Mouse (Mus musculus): Measurements from ENCODE around the gene Txnrd1. TPM values are rescaled to one million over a fixed set of nuclear protein-coding genes. Genes with fewer than 3 reads are reported as not detected.

Txnrd1 gene
- 112 and 113 TPM in 2 replicates for polyA plus RNA-seq (2015; fragmentation: Nextera tagmentation; extraction: Ambion mirVana)

- Histone ChIP-seq H3K36me3 (ENCODE audit: insufficient read depth, low read length) (no peaks in the 10 kb centered on the region), H3K27ac (ENCODE audit: low read length) (no peak within 1 kb of the TSS), H3K27me3 (ENCODE audit: insufficient read depth, low read length) (no peaks in the 10 kb centered on the region), H3K9me3 (ENCODE audit: low read length) (peaks cover 3% of the 10 kb centered on the region; the same call in 1 of the 2 replicates), H3K4me1 (ENCODE audit: insufficient read depth, low read length) (peaks cover 8% of the 10 kb centered on the region; the same call in 1 of the 2 replicates), H3K4me2 (replicated peaks; ENCODE audit: low read depth, low read length) (no peak within 1 kb of the TSS), H3K9ac (replicated peaks; ENCODE audit: low read length) (no peak within 1 kb of the TSS), H3K4me3 (ENCODE audit: low read length) (no peak within 1 kb of the TSS)
- 21% methylated on average over 9 of the region's 9 CpGs for WGBS
- no peak for ATAC-seq (ENCODE audit: low FRiP score, low TSS enrichment)
These were observed at the start of gene Txnrd1 for GRCm38 (mm10) chr10:82833926-82834325. Txnrd1 (plus strand) TSS chr10:82833951.

GRCm38 (mm10) chr10:82789181-82789580 lies 44.6 kb upstream of the Txnrd1 start:
- no peak overlapping the region for H3K4me3 ChIP-seq (ENCODE audit: low read length)
- H3K4me2 ChIP-seq (replicated peaks; ENCODE audit: low read depth, low read length) = no peak overlapping the region
- no peak overlapping the region for H3K9ac ChIP-seq (replicated peaks; ENCODE audit: low read length)
- no peaks in the 10 kb centered on the region for H3K27me3 ChIP-seq (ENCODE audit: insufficient read depth, low read length)
- no peaks in the 10 kb centered on the region for H3K9me3 ChIP-seq (ENCODE audit: low read length)
- no peak for ATAC-seq (ENCODE audit: low FRiP score, low TSS enrichment)
- H3K4me1 ChIP-seq (ENCODE audit: insufficient read depth, low read length) = no peaks in the 10 kb centered on the region
- H3K36me3 ChIP-seq (ENCODE audit: insufficient read depth, low read length) = no peaks in the 10 kb centered on the region
- H3K27ac ChIP-seq (ENCODE audit: low read length) = no peak overlapping the region

GRCm38 (mm10) chr10:82790504-82790903 lies 43.2 kb upstream of the Txnrd1 start:
- no peak overlapping the region for H3K4me2 ChIP-seq (replicated peaks; ENCODE audit: low read depth, low read length)
- no peak overlapping the region for H3K27ac ChIP-seq (ENCODE audit: low read length)
- no peaks in the 10 kb centered on the region for H3K27me3 ChIP-seq (ENCODE audit: insufficient read depth, low read length)
- no peak overlapping the region for H3K4me3 ChIP-seq (ENCODE audit: low read length)
- no peak overlapping the region for H3K9ac ChIP-seq (replicated peaks; ENCODE audit: low read length)
- H3K36me3 ChIP-seq (ENCODE audit: insufficient read depth, low read length) = no peaks in the 10 kb centered on the region
- no peaks in the 10 kb centered on the region for H3K9me3 ChIP-seq (ENCODE audit: low read length)
- peaks cover 7% of the 10 kb centered on the region for H3K4me1 ChIP-seq (ENCODE audit: insufficient read depth, low read length)
- ATAC-seq (ENCODE audit: low FRiP score, low TSS enrichment) = no peak
- WGBS = 91% methylated on average over 5 of the region's 5 CpGs

DNA sequence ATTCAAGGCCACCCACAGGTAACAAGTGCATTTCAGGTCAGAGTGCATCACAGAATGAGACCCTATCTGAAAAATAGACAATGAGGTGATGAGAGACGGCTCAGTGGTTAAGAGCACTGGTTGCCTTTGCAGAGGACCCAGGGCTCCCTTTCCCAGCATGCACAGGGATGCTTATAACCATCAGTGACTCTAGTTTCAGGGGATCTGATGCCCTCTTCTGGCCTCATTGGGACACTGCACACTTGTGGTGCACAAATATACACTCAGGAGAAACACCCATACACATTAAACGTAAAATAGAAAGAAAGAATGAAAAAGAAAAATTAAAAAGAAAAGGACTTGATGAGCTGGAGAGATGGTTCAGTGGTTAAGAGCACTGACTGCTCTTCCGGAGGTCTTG lies 42.0 kb upstream of the Txnrd1 start:
- H3K4me3 ChIP-seq (ENCODE audit: low read length) = no peak overlapping the region
- 94% methylated on average over 3 of the region's 3 CpGs for whole genome bisulfite sequencing
- no peak overlapping the region for H3K27ac ChIP-seq (ENCODE audit: low read length)
- no peaks in the 10 kb centered on the region for H3K9me3 ChIP-seq (ENCODE audit: low read length)
- no peaks in the 10 kb centered on the region for H3K36me3 ChIP-seq (ENCODE audit: insufficient read depth, low read length)
- no peak for ATAC-seq (ENCODE audit: low FRiP score, low TSS enrichment)
- peaks cover 18% of the 10 kb centered on the region for H3K4me1 ChIP-seq (ENCODE audit: insufficient read depth, low read length)
- no peak overlapping the region for H3K9ac ChIP-seq (replicated peaks; ENCODE audit: low read length)
- H3K4me2 ChIP-seq (replicated peaks; ENCODE audit: low read depth, low read length) = no peak overlapping the region
- no peaks in the 10 kb centered on the region for H3K27me3 ChIP-seq (ENCODE audit: insufficient read depth, low read length)

DNA sequence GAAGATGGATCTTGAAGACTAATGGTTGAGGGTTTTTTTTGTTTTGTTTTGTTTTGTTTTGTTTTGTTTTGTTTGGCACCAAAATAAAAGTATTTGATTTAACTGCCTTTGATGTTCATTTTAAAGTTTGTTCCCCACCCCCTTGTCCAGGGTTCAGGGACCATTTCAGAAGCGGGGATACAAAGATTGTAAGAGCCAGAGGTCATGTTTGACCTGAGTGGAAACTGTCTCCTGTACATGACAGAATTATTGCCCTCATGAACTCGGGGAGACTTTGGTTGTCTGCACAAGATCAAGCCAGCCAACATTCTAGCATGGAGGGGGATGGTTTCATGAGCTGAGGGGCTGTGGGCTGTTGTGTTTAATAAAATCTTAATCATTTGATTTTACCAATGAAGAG lies 41.4 kb upstream of the Txnrd1 start:
- H3K9ac ChIP-seq (replicated peaks; ENCODE audit: low read length) = no peak overlapping the region
- no peak overlapping the region for H3K4me3 ChIP-seq (ENCODE audit: low read length)
- H3K27me3 ChIP-seq (ENCODE audit: insufficient read depth, low read length) = no peaks in the 10 kb centered on the region
- H3K9me3 ChIP-seq (ENCODE audit: low read length) = no peaks in the 10 kb centered on the region
- no peak for ATAC-seq (ENCODE audit: low FRiP score, low TSS enrichment)
- H3K36me3 ChIP-seq (ENCODE audit: insufficient read depth, low read length) = no peaks in the 10 kb centered on the region
- H3K4me1 ChIP-seq (ENCODE audit: insufficient read depth, low read length) = peaks cover 19% of the 10 kb centered on the region
- 47% methylated on average over 2 of the region's 2 CpGs for WGBS
- no peak overlapping the region for H3K27ac ChIP-seq (ENCODE audit: low read length)
- H3K4me2 ChIP-seq (replicated peaks; ENCODE audit: low read depth, low read length) = no peak overlapping the region

GRCm38 (mm10) chr10:82795071-82795731 lies 38.5 kb upstream of the Txnrd1 start:
- Histone ChIP-seq H3K27ac (ENCODE audit: low read length) (0 out of 2 replicates have a peak overlapping the region, but pooled peaks have one; percentile 32), H3K9me3 (ENCODE audit: low read length) (no peaks in the 10 kb centered on the region), H3K9ac (replicated peaks; ENCODE audit: low read length) (peak overlapping the region; percentile 28), H3K4me3 (ENCODE audit: low read length) (0 out of 2 replicates have a peak overlapping the region, but pooled peaks have one; percentile 1), H3K27me3 (ENCODE audit: insufficient read depth, low read length) (no peaks in the 10 kb centered on the region), H3K36me3 (ENCODE audit: insufficient read depth, low read length) (no peaks in the 10 kb centered on the region), H3K4me1 (ENCODE audit: insufficient read depth, low read length) (peaks cover 19% of the 10 kb centered on the region), H3K4me2 (replicated peaks; ENCODE audit: low read depth, low read length) (peak overlapping the region; percentile 47)
- peak; percentile 79 for ATAC-seq (ENCODE audit: low FRiP score, low TSS enrichment)
- 28% methylated on average over 15 of the region's 15 CpGs for WGBS

DNA sequence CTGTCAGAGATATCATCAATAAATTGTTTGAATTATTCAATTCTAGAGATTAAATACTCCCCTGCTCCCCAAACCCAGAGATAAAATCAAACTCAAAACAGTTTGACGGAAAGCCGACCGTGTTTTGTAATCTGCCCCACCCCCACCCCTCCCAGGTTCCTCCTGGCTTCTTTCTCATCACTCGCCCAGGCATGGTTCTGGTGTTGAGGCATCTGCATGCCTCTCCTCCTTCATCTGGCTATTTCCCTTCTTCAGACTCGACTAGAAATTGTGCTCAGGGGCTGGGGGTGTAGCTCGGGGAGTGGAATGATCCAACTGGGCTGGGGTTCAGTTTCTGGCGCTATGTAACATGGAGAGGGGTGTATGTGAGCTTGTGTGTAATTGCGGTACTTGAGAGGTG lies 38.0 kb upstream of the Txnrd1 start:
- Histone ChIP-seq H3K27ac (ENCODE audit: low read length) (no peak overlapping the region), H3K9me3 (ENCODE audit: low read length) (no peaks in the 10 kb centered on the region), H3K4me1 (ENCODE audit: insufficient read depth, low read length) (peaks cover 19% of the 10 kb centered on the region), H3K27me3 (ENCODE audit: insufficient read depth, low read length) (no peaks in the 10 kb centered on the region), H3K36me3 (ENCODE audit: insufficient read depth, low read length) (no peaks in the 10 kb centered on the region), H3K9ac (replicated peaks; ENCODE audit: low read length) (no peak overlapping the region), H3K4me3 (ENCODE audit: low read length) (no peak overlapping the region), H3K4me2 (replicated peaks; ENCODE audit: low read depth, low read length) (peak overlapping the region; percentile 47)
- WGBS = 46% methylated on average over 8 of the region's 8 CpGs
- ATAC-seq (ENCODE audit: low FRiP score, low TSS enrichment) = no peak

GRCm38 (mm10) chr10:82796471-82797118 lies 37.2 kb upstream of the Txnrd1 start:
- Histone ChIP-seq H3K27me3 (ENCODE audit: insufficient read depth, low read length) (no peaks in the 10 kb centered on the region), H3K36me3 (ENCODE audit: insufficient read depth, low read length) (no peaks in the 10 kb centered on the region), H3K9me3 (ENCODE audit: low read length) (no peaks in the 10 kb centered on the region), H3K4me2 (replicated peaks; ENCODE audit: low read depth, low read length) (no peak overlapping the region), H3K4me1 (ENCODE audit: insufficient read depth, low read length) (peaks cover 19% of the 10 kb centered on the region), H3K27ac (ENCODE audit: low read length) (0 out of 2 replicates have a peak overlapping the region, but pooled peaks have one; percentile 10), H3K9ac (replicated peaks; ENCODE audit: low read length) (no peak overlapping the region), H3K4me3 (ENCODE audit: low read length) (no peak overlapping the region)
- ATAC-seq (ENCODE audit: low FRiP score, low TSS enrichment) = no peak
- 36% methylated on average over 12 of the region's 12 CpGs for WGBS

GRCm38 (mm10) chr10:82797119-82797491 lies 36.6 kb upstream of the Txnrd1 start:
- H3K9me3 ChIP-seq (ENCODE audit: low read length) = no peaks in the 10 kb centered on the region
- 81% methylated on average over 4 of the region's 4 CpGs for WGBS

GRCm38 (mm10) chr10:82798312-82798933 lies 35.3 kb upstream of the Txnrd1 start:
- WGBS = 45% methylated on average over 11 of the region's 11 CpGs
- no peak overlapping the region for H3K4me2 ChIP-seq (replicated peaks; ENCODE audit: low read depth, low read length)
- no peak for ATAC-seq (ENCODE audit: low FRiP score, low TSS enrichment)
- H3K27ac ChIP-seq (ENCODE audit: low read length) = 0 out of 2 replicates have a peak overlapping the region, but pooled peaks have one; percentile 5
- peaks cover 19% of the 10 kb centered on the region for H3K4me1 ChIP-seq (ENCODE audit: insufficient read depth, low read length)
- no peaks in the 10 kb centered on the region for H3K36me3 ChIP-seq (ENCODE audit: insufficient read depth, low read length)
- no peaks in the 10 kb centered on the region for H3K27me3 ChIP-seq (ENCODE audit: insufficient read depth, low read length)
- no peak overlapping the region for H3K4me3 ChIP-seq (ENCODE audit: low read length)
- no peaks in the 10 kb centered on the region for H3K9me3 ChIP-seq (ENCODE audit: low read length)
- H3K9ac ChIP-seq (replicated peaks; ENCODE audit: low read length) = no peak overlapping the region

More at GRCm38 (mm10) chr10:82797119-82797491, 36.6 kb upstream of the Txnrd1 start:
- peaks cover 19% of the 10 kb centered on the region for H3K4me1 ChIP-seq (ENCODE audit: insufficient read depth, low read length)
- H3K4me2 ChIP-seq (replicated peaks; ENCODE audit: low read depth, low read length) = no peak overlapping the region
- H3K4me3 ChIP-seq (ENCODE audit: low read length) = no peak overlapping the region
- ATAC-seq (ENCODE audit: low FRiP score, low TSS enrichment) = no peak
- H3K27ac ChIP-seq (ENCODE audit: low read length) = no peak overlapping the region
- no peaks in the 10 kb centered on the region for H3K27me3 ChIP-seq (ENCODE audit: insufficient read depth, low read length)
- no peak overlapping the region for H3K9ac ChIP-seq (replicated peaks; ENCODE audit: low read length)
- no peaks in the 10 kb centered on the region for H3K36me3 ChIP-seq (ENCODE audit: insufficient read depth, low read length)
